Mouse (Mus musculus) thymus, adult 2 months (tissue): ENCODE measurements around the gene Tnfrsf9.

Experiments
- CTCF ChIP-seq: fragments of 200-500 bp; IDR thresholded peaks from 2 replicates; pipeline ENCODE4 v1.5.1; 2012; ENCODE audit warnings: mild to moderate bottlenecking, control low read depth, low read length, moderate library complexity, borderline replicate concordance; ENCODE audit not compliant: control insufficient read depth, poor library complexity, insufficient read depth; ENCODE audit errors: extremely low read depth
- POLR2A ChIP-seq: fragments of 200-500 bp; IDR thresholded peaks from 2 replicates; pipeline ENCODE4 v1.6.1; 2012; ENCODE audit warnings: mild to moderate bottlenecking, low read length, control low read depth, moderate library complexity; ENCODE audit not compliant: control insufficient read depth, poor library complexity, insufficient read depth; ENCODE audit errors: extremely low read depth

GRCm38 (mm10) chr4:150973264-150973663, 58.9 kb downstream of the Tnfrsf9 start:
- TF ChIP-seq POLR2A (no peak), CTCF (no peak)
